Mouse (Mus musculus) neutrophil, adult 83 days (primary cell): ENCODE measurements around the gene Lgi2. TPM values are rescaled to one million over a fixed set of nuclear protein-coding genes. Genes with fewer than 3 reads are reported as not detected.

Source experiments
- total RNA-seq, 2 experiments: library from RNA; stranded (reverse); gene quantifications; one replicate each; pipeline ENCODE4 v1.2.4; 2023

Lgi2 gene
- not detected for total RNA-seq

GRCm38 (mm10) chr5:52565813-52566531 is at the start of gene Lgi2:
Gene Lgi2, minus strand, starts transcription at chr5:52566462.

Other genes with a start within 250 kb of the Lgi2 start
- under 1 TPM; 0.13 to 0.46 TPM for gene Sod3, start 202.7 kb downstream of the Lgi2 start, total RNA-seq
- under 1 TPM; 0.55 to 0.57 TPM for gene Ccdc149, start 94.9 kb downstream of the Lgi2 start, total RNA-seq
- gene Sepsecs, start 103.2 kb upstream of the Lgi2 start, total RNA-seq, result 1 to 10 TPM; 7.3 to 8.4 TPM
- 10 to 100 TPM; 22.4 to 24.8 TPM for gene Pi4k2b, start 175.1 kb upstream of the Lgi2 start, total RNA-seq
- 1 to 10 TPM; 7.8 to 8.6 TPM for gene Zcchc4, start 208.9 kb upstream of the Lgi2 start, total RNA-seq